Mouse (Mus musculus): Measurements from ENCODE around the gene Myh14. TPM values are rescaled to one million over a fixed set of nuclear protein-coding genes. Genes with fewer than 3 reads are reported as not detected.

Gene Myh14
- total and polyA plus RNA-seq, 3 experiments = under 0.01 to 0.08 TPM; not detected in 1

DNA sequence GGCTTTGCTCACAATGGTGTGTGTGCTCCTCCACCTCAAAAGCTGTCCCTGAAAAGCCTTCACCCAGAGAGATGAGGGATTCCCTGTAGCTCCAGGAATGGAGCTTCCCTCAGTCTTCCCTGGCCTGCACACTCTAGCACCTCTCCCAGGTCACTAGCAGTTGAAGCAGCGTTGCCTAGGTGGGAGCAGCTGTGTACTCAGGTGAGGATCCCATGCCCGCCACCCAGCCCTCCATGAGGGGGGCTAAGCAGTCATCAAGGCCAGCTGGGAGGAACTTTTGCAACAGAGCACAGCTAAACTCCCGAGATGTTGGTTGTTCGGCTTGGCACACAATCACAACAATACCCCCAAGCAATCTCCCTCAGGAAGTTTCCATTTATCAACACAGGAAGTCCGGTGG, 87.9 kb downstream of the Myh14 start:
- Histone ChIP-seq H3K36me3 (ENCODE audit: control insufficient read depth in 1 of 2, insufficient read depth in 2 of 2, low read length in 2 of 2) (no peaks in the 10 kb centered on the region), H3K9me3 (replicated peaks; ENCODE audit: insufficient read depth, low read length) (no peaks in the 10 kb centered on the region), H3K4me3 (ENCODE audit: control insufficient read depth in 1 of 2, insufficient read depth in 1 of 2, low read depth in 2 of 2, low read length in 2 of 2) (no peak overlapping the region), H3K9ac (ENCODE audit: control insufficient read depth, low read depth, low read length, poor library complexity, severe bottlenecking) (no peak overlapping the region), H3K79me2 (ENCODE audit: control insufficient read depth, insufficient read depth, low read length, poor library complexity) (no peaks in the 10 kb centered on the region), H3K27ac (ENCODE audit: control insufficient read depth, low read depth, low read length) (no peak overlapping the region), H3K4me1 (ENCODE audit: control insufficient read depth in 1 of 2, insufficient read depth in 2 of 2, low read length in 2 of 2) (0 out of 4 replicates have a peak, but pooled peaks cover 0 to 3% of the 10 kb centered on the region in 2 experiments), H3K27me3 (ENCODE audit: control insufficient read depth in 1 of 2, insufficient read depth in 2 of 2, low read length in 2 of 2) (no peaks in the 10 kb centered on the region)
- DNase-seq (ENCODE audit: low read depth, low spot score) = no peak
- TF ChIP-seq GABPA (IDR thresholded peaks at IDR 0.05; ENCODE audit: low read depth, low read length) = no peak
- TF ChIP-seq KAT2A (conservative IDR thresholded peaks at IDR 0.05; ENCODE audit: low read depth, low read length) = no peak
- TF ChIP-seq POLR2A (IDR thresholded peaks at IDR 0.05; ENCODE audit: control insufficient read depth in 1 of 2, insufficient read depth in 1 of 2, low read depth in 1 of 2, low read length in 2 of 2, poor library complexity in 1 of 2) = no peak
- no peak for TF ChIP-seq JUND (IDR thresholded peaks at IDR 0.05; ENCODE audit: low read depth, low read length)
- TF ChIP-seq USF2 (IDR thresholded peaks at IDR 0.05; ENCODE audit: borderline replicate concordance in 1 of 2, insufficient read depth in 1 of 2, low read depth in 1 of 2, low read length in 2 of 2) = no peak
- no peak for TF ChIP-seq MEF2A (IDR thresholded peaks at IDR 0.05; ENCODE audit: extremely low read depth, insufficient replicate concordance, low read depth, low read length, poor library complexity, severe bottlenecking)
- no peak for TF ChIP-seq ZMIZ1 (IDR thresholded peaks at IDR 0.05; ENCODE audit: low read depth, low read length)
- no peak for TF ChIP-seq EP300 (IDR thresholded peaks at IDR 0.05; ENCODE audit: low read depth in 1 of 2, low read length in 2 of 2)
- TF ChIP-seq TCF12 (IDR thresholded peaks at IDR 0.05; ENCODE audit: low read depth, low read length) = no peak
- no peak for TF ChIP-seq MAZ (IDR thresholded peaks at IDR 0.05; ENCODE audit: low read depth, low read length)
- no peak for TF ChIP-seq TBP (IDR thresholded peaks at IDR 0.05; ENCODE audit: low read depth, low read length)
- no peak for TF ChIP-seq ZNF384 (IDR thresholded peaks at IDR 0.05; ENCODE audit: low read depth, low read length)
- TF ChIP-seq MXI1 (IDR thresholded peaks at IDR 0.05; ENCODE audit: low read depth, low read length) = no peak
- TF ChIP-seq ZKSCAN1 (IDR thresholded peaks at IDR 0.05; ENCODE audit: low read depth, low read length) = no peak
- TF ChIP-seq CTCF (IDR thresholded peaks at IDR 0.05 in 2 of 3, conservative IDR thresholded peaks at IDR 0.05 in 1 of 3; ENCODE audit: control insufficient read depth in 1 of 3, insufficient read depth in 1 of 3, low read depth in 2 of 3, low read length in 3 of 3, poor library complexity in 1 of 3, severe bottlenecking in 1 of 3) = no peak
- TF ChIP-seq UBTF (IDR thresholded peaks at IDR 0.05; ENCODE audit: borderline replicate concordance, insufficient read depth, low read depth, low read length) = no peak
- TF ChIP-seq SMC3 (IDR thresholded peaks at IDR 0.05; ENCODE audit: low read depth, low read length) = no peak
- no peak for TF ChIP-seq RAD21 (IDR thresholded peaks at IDR 0.05; ENCODE audit: low read depth, low read length)
- no peak for TF ChIP-seq USF1 (IDR thresholded peaks at IDR 0.05; ENCODE audit: low read depth, low read length)

DNA sequence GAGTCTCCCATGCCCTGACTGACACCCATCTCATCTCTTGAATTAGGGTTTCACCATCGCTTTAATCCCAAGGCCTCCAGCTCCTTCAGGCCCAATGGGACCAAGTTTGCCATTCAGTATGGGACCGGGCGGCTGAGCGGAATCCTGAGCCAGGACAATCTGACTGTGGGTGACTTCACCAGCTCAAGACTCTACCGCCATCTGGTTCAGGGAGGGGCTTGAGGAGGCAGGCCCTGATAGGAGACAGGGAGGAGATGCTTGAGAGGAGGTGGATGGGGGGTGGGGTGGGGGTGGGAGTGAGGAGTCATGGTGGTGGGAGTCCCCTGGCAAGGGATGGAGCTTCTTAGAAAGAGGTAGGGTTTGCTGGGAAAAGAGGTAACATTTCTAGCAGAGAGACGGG, 89.0 kb downstream of the Myh14 start:
- H3K27ac ChIP-seq (ENCODE audit: control insufficient read depth, low read depth, low read length) = no peak overlapping the region
- H3K4me3 ChIP-seq (ENCODE audit: control insufficient read depth in 1 of 2, insufficient read depth in 1 of 2, low read depth in 2 of 2, low read length in 2 of 2) = no peak overlapping the region
- DNase-seq (ENCODE audit: low read depth, low spot score) = no peak
- no peaks in the 10 kb centered on the region for H3K27me3 ChIP-seq (ENCODE audit: control insufficient read depth in 1 of 2, insufficient read depth in 2 of 2, low read length in 2 of 2)
- no peaks in the 10 kb centered on the region for H3K36me3 ChIP-seq (ENCODE audit: control insufficient read depth in 1 of 2, insufficient read depth in 2 of 2, low read length in 2 of 2)
- TF ChIP-seq SMC3 (IDR thresholded peaks at IDR 0.05; ENCODE audit: low read depth, low read length) = no peak
- TF ChIP-seq USF2 (IDR thresholded peaks at IDR 0.05; ENCODE audit: borderline replicate concordance in 1 of 2, insufficient read depth in 1 of 2, low read depth in 1 of 2, low read length in 2 of 2) = no peak
- TF ChIP-seq MYB (IDR thresholded peaks at IDR 0.05; ENCODE audit: low read depth, low read length) = no peak
- TF ChIP-seq RAD21 (IDR thresholded peaks at IDR 0.05; ENCODE audit: low read depth, low read length) = no peak
- no peak for TF ChIP-seq ZKSCAN1 (IDR thresholded peaks at IDR 0.05; ENCODE audit: low read depth, low read length)
- TF ChIP-seq UBTF (IDR thresholded peaks at IDR 0.05; ENCODE audit: borderline replicate concordance, insufficient read depth, low read depth, low read length) = no peak
- TF ChIP-seq ZMIZ1 (IDR thresholded peaks at IDR 0.05; ENCODE audit: low read depth, low read length) = no peak
- no peak for TF ChIP-seq MYC (IDR thresholded peaks at IDR 0.05; ENCODE audit: low read depth, low read length)
- no peaks in the 10 kb centered on the region for H3K79me2 ChIP-seq (ENCODE audit: control insufficient read depth, insufficient read depth, low read length, poor library complexity)
- H3K9me3 ChIP-seq (replicated peaks; ENCODE audit: insufficient read depth, low read length) = no peaks in the 10 kb centered on the region
- H3K4me1 ChIP-seq (ENCODE audit: control insufficient read depth in 1 of 2, insufficient read depth in 2 of 2, low read length in 2 of 2) = 0 out of 4 replicates have a peak, but pooled peaks cover 0 to 3% of the 10 kb centered on the region in 2 experiments
- H3K9ac ChIP-seq (ENCODE audit: control insufficient read depth, low read depth, low read length, poor library complexity, severe bottlenecking) = no peak overlapping the region

Data from MEL (cell line).